Mouse (Mus musculus): ENCODE measurements around the gene Chrm1. TPM values are rescaled to one million over a fixed set of nuclear protein-coding genes. Genes with fewer than 3 reads are reported as not detected.

Gene Chrm1
- total and polyA plus RNA-seq, 3 experiments = under 0.01 to 0.01 TPM; not detected in 1

DNA sequence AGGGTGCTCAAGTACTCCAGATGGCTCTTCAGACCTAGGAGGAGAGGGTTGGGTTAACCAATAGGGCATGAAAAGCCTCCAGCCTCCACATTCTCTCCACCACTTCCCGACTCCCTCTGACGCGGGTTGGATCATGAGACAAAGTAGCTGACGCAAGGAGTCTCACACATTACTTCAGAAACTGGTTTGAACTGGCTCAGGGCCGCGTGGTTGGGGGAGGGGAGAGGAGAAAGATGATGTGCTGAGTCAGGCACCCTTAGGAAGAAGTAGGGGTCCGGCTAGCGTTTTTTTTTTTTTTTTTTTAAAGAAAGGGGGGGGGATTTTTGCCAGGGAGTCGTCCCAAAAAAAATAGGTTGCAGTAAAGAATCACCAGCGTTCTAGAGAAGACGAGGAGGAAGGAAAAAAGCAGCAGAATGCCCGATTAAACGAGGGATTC is 49.3 kb downstream of the Chrm1 start (continued):
- TF ChIP-seq USF2 (IDR thresholded peaks at IDR 0.05; ENCODE audit: borderline replicate concordance in 1 of 2, insufficient read depth in 1 of 2, low read depth in 1 of 2, low read length in 2 of 2) (no peak), SMC3 (IDR thresholded peaks at IDR 0.05; ENCODE audit: low read depth, low read length) (no peak), POLR2AphosphoS2 (IDR thresholded peaks at IDR 0.05; ENCODE audit: low read length) (0 out of 2 replicates have a peak, but pooled peaks have one; percentile 46), MAX (IDR thresholded peaks at IDR 0.05; ENCODE audit: low read length) (peak; percentile 94), POLR2A (IDR thresholded peaks at IDR 0.05; ENCODE audit: control insufficient read depth in 1 of 2, insufficient read depth in 1 of 2, low read depth in 1 of 2, low read length in 2 of 2, poor library complexity in 1 of 2) (peak in 1 of 2 experiments; percentile 43; a peak in 1 of 4 replicates), MYB (IDR thresholded peaks at IDR 0.05; ENCODE audit: low read depth, low read length) (no peak), USF1 (IDR thresholded peaks at IDR 0.05; ENCODE audit: low read depth, low read length) (peak; percentile 66), NRF1 (IDR thresholded peaks at IDR 0.05; ENCODE audit: insufficient read depth, low read depth, low read length, poor library complexity, severe bottlenecking) (no peak)

DNA sequence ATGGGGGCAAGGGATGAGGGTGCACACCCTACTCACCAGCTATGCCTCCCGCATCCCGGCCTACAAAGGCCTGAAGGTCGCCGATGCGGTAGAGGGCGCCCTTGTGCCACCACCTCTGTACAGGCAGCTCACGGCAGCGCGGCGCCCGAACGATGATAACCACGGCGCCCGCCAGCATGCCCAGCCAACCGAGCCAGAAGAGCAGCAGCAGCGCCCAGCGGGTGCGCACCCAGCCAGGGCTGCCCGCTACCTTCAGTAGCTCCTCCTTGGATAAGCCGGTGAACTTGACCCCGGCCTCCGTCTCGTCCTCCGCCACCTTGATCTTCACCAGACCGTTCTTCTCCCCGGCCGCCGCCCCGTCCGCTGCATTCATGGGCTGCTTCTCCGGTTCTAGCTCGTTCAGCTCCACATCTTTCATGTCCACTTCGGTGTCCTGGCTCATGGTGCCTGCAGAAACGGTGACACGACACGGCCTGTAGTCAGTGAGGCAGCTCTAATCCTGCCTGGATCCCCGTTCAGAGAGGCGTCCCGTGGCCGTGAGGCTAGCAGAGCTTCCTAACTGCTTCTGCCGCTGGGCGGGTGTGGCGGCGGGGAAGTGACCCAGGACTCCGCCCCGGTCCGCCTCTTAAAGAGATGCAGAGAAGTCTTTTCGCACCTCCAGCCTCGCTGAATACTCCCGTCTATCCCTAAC is 49.9 kb downstream of the Chrm1 start:
- peaks cover 15 to 32% of the 10 kb centered on the region in 2 experiments for H3K36me3 ChIP-seq (ENCODE audit: control insufficient read depth in 1 of 2, insufficient read depth in 2 of 2, low read length in 2 of 2)

More for the DNA sequence above, 49.9 kb downstream of the Chrm1 start:
- peak overlapping the region; percentile 91 for H3K27ac ChIP-seq (ENCODE audit: control insufficient read depth, low read depth, low read length)
- no peaks in the 10 kb centered on the region for H3K9me3 ChIP-seq (replicated peaks; ENCODE audit: insufficient read depth, low read length)
- peaks cover 5 to 31% of the 10 kb centered on the region in 2 experiments; a peak in 3 of 4 replicates for H3K4me1 ChIP-seq (ENCODE audit: control insufficient read depth in 1 of 2, insufficient read depth in 2 of 2, low read length in 2 of 2)
- peak; percentile 79 for TF ChIP-seq POLR2AphosphoS5 (IDR thresholded peaks at IDR 0.05; ENCODE audit: borderline replicate concordance, low read depth, low read length)
- TF ChIP-seq UBTF (IDR thresholded peaks at IDR 0.05; ENCODE audit: borderline replicate concordance, insufficient read depth, low read depth, low read length) = 0 out of 2 replicates have a peak, but pooled peaks have one; percentile 73
- TF ChIP-seq USF1 (IDR thresholded peaks at IDR 0.05; ENCODE audit: low read depth, low read length) = no peak
- TF ChIP-seq CTCF (IDR thresholded peaks at IDR 0.05 in 2 of 3, conservative IDR thresholded peaks at IDR 0.05 in 1 of 3; ENCODE audit: control insufficient read depth in 1 of 3, insufficient read depth in 1 of 3, low read depth in 2 of 3, low read length in 3 of 3, poor library complexity in 1 of 3, severe bottlenecking in 1 of 3) = peak; percentile 67 to 90 (median 75)
- TF ChIP-seq ZNF384 (IDR thresholded peaks at IDR 0.05; ENCODE audit: low read depth, low read length) = no peak; the same call in 1 of the 2 replicates
- peak; percentile 97 for TF ChIP-seq ZMIZ1 (IDR thresholded peaks at IDR 0.05; ENCODE audit: low read depth, low read length)
- TF ChIP-seq POLR2AphosphoS2 (IDR thresholded peaks at IDR 0.05; ENCODE audit: low read length) = peak; percentile 99
- TF ChIP-seq HCFC1 (IDR thresholded peaks at IDR 0.05; ENCODE audit: low read depth, low read length) = peak; percentile 68
- TF ChIP-seq NELFE (IDR thresholded peaks at IDR 0.05; ENCODE audit: low read depth, low read length) = peak; percentile 97
- TF ChIP-seq MEF2A (IDR thresholded peaks at IDR 0.05; ENCODE audit: extremely low read depth, insufficient replicate concordance, low read depth, low read length, poor library complexity, severe bottlenecking) = no peak
- TF ChIP-seq SIN3A (IDR thresholded peaks at IDR 0.05; ENCODE audit: low read length) = peak; percentile 53
- TF ChIP-seq TCF12 (IDR thresholded peaks at IDR 0.05; ENCODE audit: low read depth, low read length) = peak; percentile 60
- TF ChIP-seq POLR2A (IDR thresholded peaks at IDR 0.05; ENCODE audit: control insufficient read depth in 1 of 2, insufficient read depth in 1 of 2, low read depth in 1 of 2, low read length in 2 of 2, poor library complexity in 1 of 2) = peak; percentile 96 to 99
- no peak for TF ChIP-seq JUND (IDR thresholded peaks at IDR 0.05; ENCODE audit: low read depth, low read length)
- peak; percentile 42; the same call in 1 of the 2 replicates for TF ChIP-seq ELF1 (IDR thresholded peaks at IDR 0.05; ENCODE audit: low read depth, low read length)
- no peak; the same call in 1 of the 2 replicates for TF ChIP-seq CHD1 (IDR thresholded peaks at IDR 0.05; ENCODE audit: low read depth, low read length)
- peak; percentile 92 for TF ChIP-seq TBP (IDR thresholded peaks at IDR 0.05; ENCODE audit: low read depth, low read length)
- no peak for TF ChIP-seq GATA1 (IDR thresholded peaks at IDR 0.05; ENCODE audit: low read depth, low read length)
- H3K9ac ChIP-seq (ENCODE audit: control insufficient read depth, low read depth, low read length, poor library complexity, severe bottlenecking) = peak overlapping the region; percentile 90
- no peaks in the 10 kb centered on the region for H3K27me3 ChIP-seq (ENCODE audit: control insufficient read depth in 1 of 2, insufficient read depth in 2 of 2, low read length in 2 of 2)
- H3K4me3 ChIP-seq (ENCODE audit: control insufficient read depth in 1 of 2, insufficient read depth in 1 of 2, low read depth in 2 of 2, low read length in 2 of 2) = peak overlapping the region; percentile 82 to 88
- peaks cover 34% of the 10 kb centered on the region for H3K79me2 ChIP-seq (ENCODE audit: control insufficient read depth, insufficient read depth, low read length, poor library complexity)
- peak; percentile 95 for DNase-seq (ENCODE audit: low read depth, low spot score)

Measured in MEL (cell line).